Mouse (Mus musculus) brain, embryonic 18.5 days (tissue): ENCODE measurements at regions not wholly inside any gene's neighbourhood (a gene's known extent, or its start where the extent isn't known, plus 50 kb on each side); places are given as distances from the start of the nearest gene placed in this dataset.

Experiments
- DNase-seq: peaks from one replicate; pipeline ENCODE4 v3.0.0-alpha.2; 2012; ENCODE audit warnings: low read depth, low spot score

DNA sequence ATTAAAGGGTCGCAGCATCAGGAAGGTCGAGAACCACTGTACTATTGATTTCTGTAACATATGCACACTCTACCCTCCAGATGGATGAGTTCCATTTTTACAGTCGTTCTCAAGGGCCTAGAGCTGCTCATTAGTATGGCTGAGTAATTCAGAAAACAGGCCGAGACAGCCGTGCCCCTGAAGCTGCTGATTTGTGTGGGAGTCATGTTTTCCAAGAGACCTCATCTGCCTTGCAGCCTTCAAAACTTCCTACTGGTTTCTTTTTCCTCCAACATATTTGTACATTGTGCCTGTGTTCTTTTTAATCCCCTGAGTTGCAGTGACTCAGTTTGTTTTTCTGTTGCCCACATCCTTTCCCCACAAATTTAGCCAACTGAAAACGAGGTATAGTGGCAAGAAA is 99.4 kb upstream of the Spred1 start:
- DNase-seq = no peak

DNA sequence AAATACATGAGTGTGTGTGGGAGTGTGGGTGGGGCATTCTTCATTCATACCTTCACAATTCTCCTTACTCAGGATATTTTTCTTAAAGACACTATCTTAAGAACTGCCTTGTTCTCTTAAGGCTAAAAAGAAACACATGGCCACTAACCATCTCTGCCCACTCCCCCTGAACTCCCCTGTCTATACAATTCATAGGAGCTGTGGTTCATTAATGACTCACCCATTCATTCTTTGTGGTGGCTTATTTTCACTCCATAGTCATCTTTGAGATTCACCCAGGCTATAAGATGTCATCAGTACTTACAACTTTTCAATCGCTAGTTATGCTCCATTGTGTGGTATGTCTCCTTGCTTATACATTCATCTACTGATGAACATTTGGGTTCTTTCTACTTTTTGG is 97.7 kb upstream of the Spred1 start:
- DNase-seq = no peak

DNA sequence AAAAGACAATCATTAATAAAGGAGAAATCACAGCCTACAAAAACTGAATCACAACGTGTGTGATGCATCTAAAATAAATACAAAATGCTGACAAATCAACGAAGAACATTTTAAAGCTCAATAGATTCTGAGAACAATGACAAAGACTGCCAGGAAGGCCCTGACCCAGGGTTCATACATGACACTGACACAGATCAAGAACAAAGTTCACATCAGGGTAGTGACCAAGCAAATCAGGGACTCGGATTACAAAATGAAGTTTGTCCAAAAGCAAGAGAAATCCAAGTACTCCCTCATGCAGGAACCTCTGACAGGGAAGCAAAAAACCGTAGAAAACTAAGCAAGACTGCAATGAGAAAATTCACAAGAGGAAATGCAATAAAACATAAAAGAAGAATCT is 94.1 kb upstream of the Spred1 start:
- DNase-seq = no peak

DNA sequence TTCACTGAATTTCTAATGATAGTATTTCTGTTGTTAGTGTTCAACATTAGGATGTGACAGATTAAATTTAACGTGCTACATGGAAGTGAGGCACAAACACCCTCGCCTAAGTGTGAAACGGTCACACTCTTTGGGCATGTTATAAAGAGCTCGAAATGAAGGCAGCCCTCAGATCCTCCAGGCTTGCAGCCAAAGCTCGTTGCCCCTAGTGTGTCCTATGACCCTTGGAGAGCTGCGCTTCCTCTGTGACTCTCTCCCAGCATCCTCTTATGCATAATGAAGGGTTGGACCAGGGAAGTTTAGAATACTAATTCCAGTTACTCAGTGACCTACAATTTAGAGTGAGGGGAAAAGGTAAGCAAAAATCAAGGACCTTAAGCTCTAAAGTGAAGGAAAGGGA is 92.4 kb upstream of the Spred1 start:
- DNase-seq = no peak

DNA sequence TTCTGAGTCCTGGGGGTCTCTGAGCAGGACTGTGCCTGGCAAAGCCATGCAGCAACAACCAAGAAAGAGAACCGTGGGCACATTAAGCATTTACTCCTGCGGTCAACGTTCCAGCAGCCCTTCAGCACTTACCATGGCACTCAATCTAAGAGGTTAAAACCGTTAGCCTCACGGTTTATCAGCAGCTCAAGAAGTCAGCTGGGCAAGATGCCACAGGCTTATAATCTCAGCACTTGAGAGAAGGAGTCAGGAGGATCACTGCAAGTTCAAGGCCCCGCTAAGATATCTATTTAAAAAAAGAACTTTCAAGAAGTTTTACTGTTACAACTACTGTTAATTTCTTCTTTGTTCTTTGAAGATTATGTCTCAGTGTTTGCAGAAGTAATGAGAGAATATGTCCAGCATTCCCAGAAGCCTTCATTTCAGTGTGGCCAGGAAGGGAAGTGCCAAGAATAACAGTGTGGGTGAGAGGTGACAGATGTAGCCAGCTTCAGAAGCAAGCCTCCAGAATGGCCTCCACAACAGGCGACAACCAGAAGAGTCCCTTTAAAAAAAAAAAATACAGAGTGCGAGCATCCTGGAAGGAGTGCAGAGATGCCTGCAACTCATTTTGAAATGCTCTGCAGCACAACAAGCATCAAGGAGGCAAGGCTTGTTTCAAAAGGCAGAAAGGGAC is 84.8 kb upstream of the Spred1 start:
- no peak for DNase-seq

DNA sequence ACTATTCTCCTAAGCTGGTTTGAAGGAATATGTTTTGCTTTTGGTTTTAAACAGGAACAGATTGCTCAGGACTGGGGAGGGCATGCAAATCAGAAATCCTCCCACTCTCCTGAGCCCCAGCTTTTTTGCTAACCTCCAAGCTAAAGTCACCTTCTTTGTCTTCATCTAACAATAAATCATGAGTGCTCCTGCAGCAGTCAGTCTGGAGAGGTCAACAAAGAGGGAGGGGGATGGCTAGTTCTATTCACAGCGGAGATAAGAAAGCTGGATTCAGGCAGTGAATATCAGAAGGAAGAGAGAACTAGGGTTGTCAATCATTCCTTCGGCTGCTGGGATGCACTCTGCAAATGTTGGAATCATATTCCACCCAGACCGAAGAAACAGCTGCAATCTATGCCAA is 81.0 kb upstream of the Spred1 start:
- DNase-seq = no peak

DNA sequence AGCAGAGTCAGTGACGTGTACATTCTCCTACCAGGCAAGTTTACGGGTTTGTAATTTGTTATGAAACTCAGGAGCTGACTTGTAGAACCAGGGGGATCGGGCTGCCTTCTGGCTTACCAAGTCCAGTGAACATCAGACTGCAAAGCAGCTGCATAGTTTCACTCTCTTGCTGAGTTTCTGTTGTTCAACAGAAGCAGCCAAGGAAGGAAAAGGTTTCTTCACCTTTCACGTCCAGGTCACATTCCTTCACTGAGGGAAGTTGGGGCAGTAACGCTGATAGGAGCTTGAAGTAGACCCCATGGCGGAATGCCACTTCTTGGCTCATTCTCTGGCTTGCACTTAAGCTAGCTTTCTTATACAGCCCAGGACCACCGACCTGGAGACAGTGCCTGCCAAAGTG is 77.3 kb upstream of the Spred1 start:
- DNase-seq = no peak

DNA sequence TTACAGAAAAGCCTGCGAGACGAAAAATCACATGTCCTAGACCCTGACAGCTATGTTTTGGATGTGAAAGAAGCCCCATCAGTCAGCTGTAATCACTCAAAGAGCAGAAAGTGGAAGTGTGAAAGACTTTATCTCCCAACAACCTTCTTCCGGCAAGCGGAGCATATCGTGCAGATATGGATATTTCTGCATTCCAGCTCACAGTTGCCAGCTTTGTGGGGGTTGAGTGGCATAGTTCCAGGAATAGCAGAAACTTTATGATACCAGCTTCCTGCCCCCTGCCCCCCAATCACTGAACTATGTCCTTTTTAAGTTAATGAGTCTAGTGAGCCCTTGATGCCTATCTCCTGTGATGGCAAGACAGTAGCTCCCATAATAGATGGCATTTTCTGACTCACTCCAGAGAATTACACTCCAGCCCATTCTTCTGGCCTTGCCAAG is 72.9 kb upstream of the Spred1 start:
- DNase-seq = no peak

DNA sequence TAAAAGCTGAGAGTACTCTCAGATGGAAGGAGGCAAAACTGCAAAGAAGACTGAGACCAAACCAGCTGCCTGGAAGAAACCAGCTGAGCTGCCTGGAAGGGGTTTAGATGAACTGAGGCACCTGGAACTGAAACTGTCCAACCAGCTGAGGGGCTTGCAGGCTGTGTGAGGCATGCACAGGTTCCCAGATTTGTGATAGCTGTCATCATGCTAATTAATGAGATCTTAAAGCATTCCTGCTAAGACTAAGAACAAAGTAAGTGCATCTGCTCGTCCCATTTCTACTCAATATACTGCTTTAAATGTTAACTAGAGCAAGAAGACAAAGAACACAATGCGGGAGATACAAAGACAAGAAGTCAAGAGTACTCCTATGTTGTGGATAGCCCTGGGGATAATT is 71.1 kb upstream of the Spred1 start:
- no peak for DNase-seq

DNA sequence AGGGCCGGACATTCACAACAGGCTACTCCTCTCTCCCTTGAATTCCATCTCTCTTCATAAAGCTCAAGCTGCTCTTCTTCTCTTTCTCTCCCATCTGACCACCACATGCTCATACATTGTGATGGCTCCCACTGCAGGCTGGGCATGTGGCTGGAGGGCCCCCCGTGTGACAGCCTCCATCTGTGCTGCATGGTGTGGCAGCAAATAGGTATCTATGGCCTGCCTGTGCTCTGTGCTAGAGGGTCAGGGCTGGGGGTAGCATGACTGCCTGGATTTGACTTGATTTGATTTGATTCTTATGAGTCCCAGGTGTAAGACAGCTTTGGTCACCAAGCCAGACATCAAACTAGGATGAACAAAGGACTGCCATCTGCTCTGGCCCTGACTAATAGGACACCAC is 57.0 kb upstream of the Spred1 start:
- no peak for DNase-seq

DNA sequence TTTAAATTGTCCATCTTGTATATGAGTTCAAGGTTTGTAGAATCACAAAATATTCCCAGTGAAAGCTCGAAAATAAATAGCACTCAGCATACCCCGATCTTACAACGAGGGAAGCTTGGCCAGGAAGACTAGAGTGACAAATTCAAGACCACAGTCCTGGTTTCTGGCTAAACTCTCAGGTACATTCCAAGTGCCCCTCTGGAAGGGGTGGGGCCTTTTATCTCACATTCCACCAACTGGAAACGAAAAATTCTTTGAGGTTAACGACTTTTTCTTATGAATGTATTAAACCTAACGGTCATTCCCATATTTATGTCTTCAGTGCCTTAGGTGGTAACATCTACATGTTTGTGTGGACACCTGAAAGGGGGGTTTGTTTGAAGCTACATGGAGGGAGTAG is 50.8 kb upstream of the Spred1 start:
- no peak for DNase-seq

DNA sequence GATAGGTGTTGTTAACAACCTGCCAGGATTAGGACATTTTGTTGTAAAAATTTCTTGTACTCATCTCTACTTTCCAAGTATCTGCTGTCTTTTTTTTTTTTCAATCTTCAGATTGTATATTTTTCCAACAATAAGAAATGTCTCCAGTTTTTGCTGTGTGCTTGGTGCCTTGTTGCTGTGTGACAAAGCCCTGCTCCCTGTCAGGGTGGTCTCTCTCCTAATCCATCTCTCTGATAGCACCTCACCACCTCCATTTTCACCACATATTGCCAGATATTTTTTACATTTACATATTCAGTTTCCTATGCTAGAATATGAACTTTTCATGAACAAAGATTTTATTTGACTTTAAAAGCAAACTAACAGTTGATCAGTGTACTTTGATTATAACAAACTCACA is 50.1 kb upstream of the Spred1 start:
- no peak for DNase-seq
